Mouse (Mus musculus) embryonic fibroblast, embryonic 13.5 days (primary cell): Measurements from ENCODE around the gene Ccdc171.

Experiments used
- CTCF ChIP-seq: IDR thresholded peaks from 2 replicates; pipeline ENCODE4 v1.5.1; 2011; ENCODE audit warnings: mild to moderate bottlenecking, control low read depth, low read length, moderate library complexity, borderline replicate concordance; ENCODE audit not compliant: insufficient read depth
- POLR2A ChIP-seq: IDR thresholded peaks from 2 replicates; pipeline ENCODE4 v1.6.1; 2011; ENCODE audit warnings: low read depth, mild to moderate bottlenecking, control low read depth, low read length, moderate library complexity

GRCm38 (mm10) chr4:83489121-83489520 is 36.2 kb upstream of the Ccdc171 start:
- no peak for TF ChIP-seq CTCF
- TF ChIP-seq POLR2A = no peak
